Mouse (Mus musculus) megakaryocyte-erythroid progenitor cell, adult 5-6 weeks (primary cell): ENCODE results near the gene Lmna. TPM values are rescaled to one million over a fixed set of nuclear protein-coding genes. Genes with fewer than 3 reads are reported as not detected.
A peak's percentile ranks its signal among the peaks of the same experiment; 100 is the strongest.

Source experiments
- ATAC-seq: replicated peaks from 2 replicates; pipeline ENCODE4 v1.8.0; 2016; ENCODE audit warnings: mild to moderate bottlenecking, inconsistent platforms; ENCODE audit not compliant: severe bottlenecking, poor library complexity, low FRiP score, low TSS enrichment
- total RNA-seq, 2 experiments: library from RNA; stranded (forward) in 1 of 2; stranded (reverse) in 1 of 2; fragments of 200-1000, 215-1000 nt in 1 of 2; fragments of >200 nt in 1 of 2; fragmentation: Nextera tagmentation in 1 of 2; gene quantifications; 2 replicates each; pipeline ENCODE4 v1.2.3; 2014 to 2017

Lmna gene
- total RNA-seq, 2 experiments from 2014 or later, result 43.0 to 66.7 TPM

DNA sequence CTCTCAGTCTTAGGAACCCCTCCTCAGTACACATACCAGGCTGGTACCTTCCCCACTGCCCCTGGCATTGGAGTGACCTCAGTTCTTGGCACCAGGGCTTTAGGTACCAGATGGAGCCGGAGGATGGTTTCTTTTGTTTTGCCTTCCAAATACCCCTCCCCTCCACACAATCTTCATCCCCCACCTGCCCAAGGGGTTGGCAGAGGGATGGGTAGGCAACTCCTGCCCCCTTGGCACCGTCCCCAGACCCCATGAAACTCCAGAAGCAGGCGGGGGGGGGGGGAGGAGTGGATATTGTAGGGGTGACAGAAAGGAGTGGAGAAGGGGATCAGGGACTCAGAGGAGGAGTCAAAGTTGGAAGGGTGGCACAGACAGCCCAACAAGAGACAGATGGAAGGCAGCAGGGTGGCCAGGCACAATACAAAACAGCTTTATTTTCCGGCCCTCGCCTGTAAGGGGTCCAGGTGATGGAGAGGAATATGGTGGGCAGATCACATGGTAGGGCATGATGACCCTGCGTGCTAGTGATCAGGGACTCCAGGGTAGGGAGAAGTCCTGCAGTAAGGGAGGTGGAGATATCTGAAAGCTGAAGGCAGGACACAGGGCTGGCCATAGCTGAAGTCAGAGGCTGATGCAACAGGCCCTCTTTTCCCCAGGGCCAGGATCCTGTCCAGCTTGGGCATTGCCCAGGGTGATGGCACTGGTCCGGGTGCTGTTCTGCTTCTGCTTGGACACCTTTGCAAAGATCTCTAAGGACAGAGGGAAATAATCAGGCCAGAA lies 32.1 kb upstream of the Lmna start:
- no peak for ATAC-seq

DNA sequence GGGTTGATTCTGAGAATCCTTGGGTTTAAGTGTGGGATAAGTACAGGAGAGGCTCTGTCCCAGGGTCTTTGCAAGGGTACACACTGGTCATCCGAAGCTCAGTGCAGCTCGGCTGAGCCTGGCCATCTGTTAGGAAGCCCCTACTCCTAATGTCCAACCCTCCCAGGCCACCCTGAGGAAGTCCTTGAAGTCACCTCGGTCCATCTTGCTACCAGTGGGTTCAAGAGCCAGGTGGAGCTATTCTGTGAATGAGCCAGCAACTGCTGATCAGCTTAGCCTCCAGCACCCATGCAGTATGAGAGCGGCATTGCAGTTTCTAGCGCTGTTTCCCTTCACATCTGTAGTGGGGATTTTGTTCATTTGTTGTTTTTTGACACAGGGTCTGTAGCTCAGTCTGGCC lies 30.3 kb upstream of the Lmna start:
- no peak for ATAC-seq

DNA sequence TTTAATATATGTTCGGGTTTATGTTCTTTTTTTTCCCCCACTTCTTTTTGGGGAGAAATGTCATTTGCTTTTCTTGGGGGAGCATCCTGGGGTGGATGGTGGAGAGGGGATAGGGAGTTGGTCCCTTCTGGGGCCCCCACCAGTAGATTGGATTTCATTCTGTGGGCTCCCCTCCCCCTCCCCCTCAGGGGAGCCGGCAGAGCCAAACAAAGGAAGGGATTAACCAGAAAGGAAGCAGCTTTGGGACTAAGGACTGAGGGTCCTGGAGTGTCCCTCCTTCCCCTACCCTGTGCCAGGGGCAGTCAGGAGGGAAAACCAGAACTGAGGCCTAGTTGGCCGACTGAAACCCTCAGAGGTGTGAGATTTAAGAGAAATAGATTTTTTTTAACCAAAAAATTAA lies 29.6 kb upstream of the Lmna start:
- ATAC-seq, result no peak

DNA sequence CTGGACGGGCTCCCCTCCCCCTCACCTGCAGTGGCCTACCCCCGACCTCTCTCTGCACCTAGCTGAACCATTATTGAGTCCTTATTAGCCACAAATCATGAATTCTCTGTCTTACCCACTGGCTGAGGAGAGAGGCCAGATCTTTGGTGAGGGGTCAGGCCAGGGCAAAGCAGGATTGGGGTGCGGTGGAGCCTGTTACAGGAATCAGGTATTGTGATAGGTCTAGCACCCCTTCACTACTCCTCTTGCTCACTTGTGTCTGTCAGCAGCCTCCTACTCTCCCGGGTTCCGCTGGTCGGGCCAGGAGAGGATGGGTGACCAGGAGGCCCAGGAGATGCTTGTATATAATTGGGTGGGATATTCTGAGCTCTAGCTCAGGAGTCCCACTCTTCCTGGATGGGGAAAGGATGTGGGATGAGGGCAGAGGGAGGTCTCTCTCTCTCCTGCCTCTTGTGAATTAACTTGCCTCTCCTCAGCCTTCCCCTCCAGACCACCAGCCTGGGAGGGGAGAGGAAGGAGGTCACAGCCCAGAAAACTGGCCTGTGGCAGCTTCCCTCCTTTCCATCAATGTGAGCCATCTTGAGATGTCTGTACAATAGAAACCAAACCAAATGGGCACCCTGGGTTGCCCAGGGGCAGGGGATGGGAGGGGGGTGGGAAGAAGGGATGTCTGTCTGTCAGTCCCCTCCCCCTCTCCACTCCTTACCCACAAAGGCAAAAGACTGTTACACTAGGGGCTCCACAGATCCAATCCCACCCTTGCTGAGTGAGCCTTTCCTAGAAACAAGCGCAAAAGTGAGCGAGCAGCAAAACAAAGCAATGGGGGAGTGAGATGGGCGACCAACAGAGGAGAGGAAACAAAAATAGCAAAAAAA lies 28.8 kb upstream of the Lmna start:
- no peak for ATAC-seq

DNA sequence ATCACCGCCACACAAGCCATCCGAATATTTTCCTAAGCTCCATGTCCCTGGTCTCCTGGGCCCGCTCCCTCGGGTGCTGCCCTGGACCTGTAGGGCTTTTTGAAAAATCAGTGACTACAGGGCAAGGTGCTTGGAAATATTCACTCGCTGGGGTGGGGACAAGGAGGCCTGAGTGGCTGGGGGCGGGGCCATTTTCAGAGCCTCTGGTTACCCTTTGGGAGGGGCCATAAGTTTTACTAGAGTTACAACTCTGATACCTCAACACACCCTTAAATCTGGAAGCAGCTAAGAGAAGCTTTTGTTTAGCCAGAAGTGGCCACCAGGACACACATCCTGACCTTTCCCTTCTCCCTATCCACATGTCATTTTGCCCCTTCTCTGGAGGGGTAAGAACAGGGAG lies 27.4 kb upstream of the Lmna start:
- ATAC-seq, result no peak

DNA sequence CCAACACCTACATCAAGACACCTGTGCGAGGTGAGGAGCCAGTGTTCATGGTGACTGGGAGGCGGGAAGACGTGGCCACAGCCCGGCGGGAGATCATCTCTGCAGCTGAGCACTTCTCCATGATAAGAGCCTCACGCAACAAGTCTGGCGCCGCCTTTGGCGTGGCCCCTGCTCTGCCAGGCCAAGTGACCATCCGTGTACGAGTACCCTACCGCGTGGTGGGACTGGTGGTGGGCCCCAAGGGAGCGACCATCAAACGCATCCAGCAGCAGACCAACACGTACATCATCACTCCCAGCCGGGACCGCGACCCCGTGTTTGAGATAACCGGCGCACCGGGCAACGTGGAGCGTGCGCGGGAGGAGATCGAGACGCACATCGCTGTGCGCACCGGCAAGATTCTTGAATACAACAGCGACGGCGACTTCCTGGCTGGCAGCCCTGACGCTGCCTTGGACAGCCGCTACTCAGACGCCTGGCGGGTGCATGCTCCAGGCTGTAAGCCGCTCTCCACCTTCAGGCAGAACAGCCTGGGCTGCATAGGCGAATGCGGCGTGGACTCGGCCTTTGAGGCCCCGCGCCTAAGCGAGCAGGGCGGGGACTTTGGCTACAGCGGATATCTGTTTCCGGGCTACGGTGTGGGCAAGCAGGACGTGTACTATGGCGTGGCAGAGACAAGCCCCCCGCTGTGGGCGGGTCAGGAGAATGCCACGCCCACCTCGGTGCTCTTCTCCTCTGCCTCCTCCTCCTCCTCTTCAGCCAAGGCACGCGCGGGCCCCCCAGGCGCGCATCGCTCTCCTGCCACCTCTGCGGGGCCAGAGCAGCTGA lies 26.6 kb upstream of the Lmna start:
- peak; percentile 49 for ATAC-seq

DNA sequence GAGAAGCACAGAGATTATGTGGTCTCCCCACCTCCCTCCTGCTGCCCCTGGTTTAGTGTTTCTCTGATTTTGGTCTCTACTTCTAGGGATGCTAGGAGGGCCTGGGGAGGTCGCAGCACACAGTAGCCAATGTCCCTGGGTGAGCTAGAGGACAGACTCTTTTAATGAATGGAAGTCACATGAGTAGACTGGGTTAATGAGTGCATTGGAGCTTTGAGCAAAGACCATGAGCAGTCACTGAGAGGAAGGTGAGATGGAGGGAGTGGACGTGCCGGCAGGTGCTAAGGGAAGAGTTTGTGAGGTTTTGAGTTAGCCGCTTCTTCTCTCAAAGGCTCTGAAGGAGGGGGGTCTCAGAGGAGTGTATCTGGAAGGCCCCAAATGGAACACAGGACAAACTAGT lies 25.8 kb upstream of the Lmna start:
- ATAC-seq, result no peak

DNA sequence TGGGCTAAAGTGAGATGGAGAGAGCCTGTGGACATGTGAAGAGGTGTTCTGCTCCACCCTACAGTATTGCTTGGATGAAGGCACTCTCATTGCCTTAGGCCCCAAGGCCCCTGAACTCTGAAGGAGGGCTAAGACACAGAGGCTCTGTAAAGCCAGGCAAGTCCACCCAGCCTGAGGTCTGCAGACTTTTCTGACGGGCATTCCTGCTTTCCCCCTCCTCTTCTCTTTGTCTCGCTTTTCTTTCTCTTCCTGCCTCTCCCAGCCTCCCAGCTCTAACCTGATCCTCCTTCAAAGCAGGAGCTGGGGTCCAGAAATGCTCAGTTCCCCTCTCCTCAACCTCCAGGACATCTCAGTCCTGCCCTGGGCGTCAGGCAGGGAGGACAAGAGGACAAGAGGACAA lies 25.2 kb upstream of the Lmna start:
- no peak for ATAC-seq

DNA sequence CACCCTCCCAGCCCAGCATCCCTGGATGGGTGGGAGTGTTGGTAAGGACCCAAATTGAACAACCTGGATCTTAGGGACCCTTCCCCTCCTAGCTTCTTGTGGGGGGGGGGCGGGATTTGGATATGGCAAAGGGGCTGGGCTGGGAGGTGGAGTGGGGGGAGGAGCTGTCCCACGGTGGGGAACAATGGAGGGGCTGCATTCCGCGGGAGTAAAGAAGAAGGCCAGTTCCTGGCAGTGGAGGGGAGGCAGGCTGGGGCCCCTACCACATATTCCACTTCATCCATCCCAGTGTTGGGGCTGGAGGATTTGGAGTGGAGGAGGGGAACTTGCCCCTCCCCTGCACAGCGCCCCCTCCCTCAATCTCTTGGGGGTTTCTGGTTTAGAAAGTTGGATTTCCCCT lies 23.9 kb upstream of the Lmna start:
- ATAC-seq, result no peak

DNA sequence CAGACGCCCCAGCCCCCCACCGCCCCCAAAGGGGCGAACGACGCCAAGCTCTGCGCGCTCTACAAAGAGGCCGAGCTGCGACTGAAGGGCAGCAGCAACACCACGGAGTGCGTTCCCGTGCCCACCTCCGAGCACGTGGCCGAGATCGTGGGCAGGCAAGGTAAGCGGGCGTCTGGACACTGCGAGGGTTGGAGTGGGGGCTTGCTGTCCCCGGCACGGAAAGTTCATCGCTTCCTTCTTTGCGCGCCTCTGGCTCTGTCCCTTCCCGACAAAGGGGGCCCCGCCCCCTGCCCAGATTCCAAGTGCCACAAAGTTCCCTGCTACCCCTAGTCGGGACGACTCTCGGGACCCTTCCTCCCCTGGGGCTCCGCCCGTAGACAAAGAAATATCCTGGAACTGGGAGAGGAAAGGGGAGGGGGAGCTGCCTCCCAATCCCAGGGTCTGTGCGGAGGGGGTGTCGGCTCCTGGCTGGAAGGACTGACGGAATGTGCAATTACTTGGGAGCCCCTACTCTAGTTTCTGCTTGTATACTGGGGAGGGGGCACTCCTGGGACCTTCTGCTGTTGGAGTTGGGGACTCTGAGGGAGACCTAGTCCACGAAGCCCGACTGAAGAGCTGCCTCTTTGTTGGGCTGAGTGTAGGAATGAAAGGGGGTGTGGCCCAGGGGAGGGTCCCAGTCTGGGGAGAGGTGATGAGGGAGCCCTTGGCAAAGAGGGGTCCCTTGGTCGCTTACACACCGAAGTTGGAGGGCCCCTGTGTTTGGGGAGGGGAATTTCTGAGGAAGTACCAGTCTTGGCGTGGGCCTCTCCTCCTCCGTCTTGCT lies 23.1 kb upstream of the Lmna start:
- no peak for ATAC-seq

DNA sequence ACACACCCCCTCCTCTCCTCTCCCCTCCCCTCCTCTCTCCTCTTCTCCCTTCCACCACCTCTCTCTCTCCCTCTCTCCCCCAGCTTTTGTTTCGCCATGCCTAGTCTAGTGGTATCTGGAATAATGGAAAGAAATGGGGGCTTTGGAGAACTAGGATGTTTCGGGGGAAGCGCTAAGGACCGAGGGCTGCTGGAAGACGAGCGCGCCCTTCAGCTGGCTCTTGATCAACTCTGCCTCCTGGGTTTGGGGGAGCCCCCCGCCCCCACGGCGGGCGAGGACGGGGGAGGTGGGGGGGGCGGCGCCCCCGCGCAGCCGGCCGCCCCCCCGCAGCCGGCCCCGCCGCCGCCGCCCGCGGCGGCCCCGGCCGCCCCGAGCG lies 22.5 kb upstream of the Lmna start, which contains the start of gene Mex3a:
Mex3a (plus strand) TSS at position 97 of the 376 bp plus-strand sequence.
- ATAC-seq, result no peak

DNA sequence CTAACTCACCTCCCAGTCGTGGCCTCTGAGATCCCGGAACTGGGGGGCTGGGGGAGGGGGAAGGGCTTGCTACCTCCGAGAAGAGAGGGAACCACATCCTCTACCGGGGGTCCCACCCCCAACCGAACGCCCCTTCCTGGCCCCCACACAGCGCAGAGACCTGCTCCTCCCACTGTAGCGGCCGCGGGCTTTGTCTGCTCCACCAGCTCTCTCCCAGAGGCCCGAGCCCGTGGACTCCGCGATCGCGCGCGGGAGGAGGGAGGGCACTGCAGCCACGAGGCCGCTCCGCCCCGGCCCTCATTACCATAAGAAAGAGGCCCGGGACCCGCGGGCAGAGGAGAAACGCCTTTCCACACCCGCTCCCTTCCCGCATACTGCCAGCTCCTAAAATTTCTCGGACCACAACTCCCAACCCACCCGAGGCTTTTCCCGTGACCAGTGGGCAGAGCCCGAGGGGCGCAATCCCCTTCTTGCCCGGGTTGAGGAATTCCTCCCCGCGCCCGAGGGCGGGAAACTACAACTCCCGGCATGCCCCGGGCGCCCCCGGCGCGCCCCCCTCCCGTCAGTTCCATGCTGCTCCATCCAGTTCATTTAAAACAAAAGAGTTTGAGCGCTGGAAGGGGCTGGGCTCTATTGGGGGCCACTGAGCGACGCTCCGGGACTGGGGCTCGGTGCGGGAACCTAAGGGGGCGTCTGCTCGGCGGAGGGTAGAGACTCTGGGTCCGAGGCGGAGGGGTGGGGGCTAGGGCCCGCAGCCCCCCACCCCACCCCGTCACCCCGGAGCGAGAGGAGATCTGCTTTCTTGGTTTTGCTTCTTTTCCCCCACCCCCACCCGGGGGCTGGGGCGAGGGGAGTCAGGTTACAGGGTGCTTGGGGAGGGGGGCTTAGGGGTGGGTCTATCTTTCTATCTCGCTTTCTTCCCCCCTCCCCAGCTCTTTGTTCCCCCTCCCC lies 21.9 kb upstream of the Lmna start:
- peak; percentile 60 for ATAC-seq

DNA sequence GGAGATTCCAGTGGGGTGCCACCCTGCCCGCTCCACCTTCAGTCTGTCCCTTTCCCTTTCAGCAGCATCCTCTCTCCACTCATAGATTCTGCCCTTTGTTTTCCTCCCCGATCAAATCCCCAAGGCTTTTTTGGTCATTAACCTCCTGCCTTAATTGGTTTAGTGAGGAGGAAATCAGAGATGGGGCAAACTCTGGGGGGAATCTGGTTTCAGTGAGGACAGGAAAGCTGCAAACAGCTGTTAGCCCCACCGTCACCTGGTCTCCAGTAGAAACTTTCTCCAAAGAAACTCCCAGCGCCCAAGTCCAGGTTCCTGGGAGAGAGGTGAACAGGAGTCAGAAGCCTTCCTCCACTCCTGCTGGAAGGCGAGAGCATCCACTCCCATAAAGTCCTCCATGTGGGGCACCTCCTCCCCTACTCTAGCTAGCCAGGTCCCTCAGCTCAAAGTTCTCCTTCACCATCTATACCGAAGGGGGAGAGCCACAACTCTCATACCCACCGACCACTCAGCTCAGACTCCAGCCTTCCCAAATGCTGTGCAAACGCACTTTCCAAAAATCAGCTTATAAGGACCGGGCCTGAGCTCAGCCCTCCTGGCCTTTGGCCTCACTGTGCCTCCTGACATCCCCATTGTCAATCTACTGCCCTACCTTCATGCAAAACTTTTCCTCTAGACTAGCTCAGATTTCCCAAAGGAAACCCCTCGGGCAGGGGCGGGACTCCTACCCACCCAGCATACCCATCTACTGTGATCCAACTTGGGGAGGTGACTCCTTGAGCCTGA lies 20.5 kb upstream of the Lmna start:
- no peak for ATAC-seq

DNA sequence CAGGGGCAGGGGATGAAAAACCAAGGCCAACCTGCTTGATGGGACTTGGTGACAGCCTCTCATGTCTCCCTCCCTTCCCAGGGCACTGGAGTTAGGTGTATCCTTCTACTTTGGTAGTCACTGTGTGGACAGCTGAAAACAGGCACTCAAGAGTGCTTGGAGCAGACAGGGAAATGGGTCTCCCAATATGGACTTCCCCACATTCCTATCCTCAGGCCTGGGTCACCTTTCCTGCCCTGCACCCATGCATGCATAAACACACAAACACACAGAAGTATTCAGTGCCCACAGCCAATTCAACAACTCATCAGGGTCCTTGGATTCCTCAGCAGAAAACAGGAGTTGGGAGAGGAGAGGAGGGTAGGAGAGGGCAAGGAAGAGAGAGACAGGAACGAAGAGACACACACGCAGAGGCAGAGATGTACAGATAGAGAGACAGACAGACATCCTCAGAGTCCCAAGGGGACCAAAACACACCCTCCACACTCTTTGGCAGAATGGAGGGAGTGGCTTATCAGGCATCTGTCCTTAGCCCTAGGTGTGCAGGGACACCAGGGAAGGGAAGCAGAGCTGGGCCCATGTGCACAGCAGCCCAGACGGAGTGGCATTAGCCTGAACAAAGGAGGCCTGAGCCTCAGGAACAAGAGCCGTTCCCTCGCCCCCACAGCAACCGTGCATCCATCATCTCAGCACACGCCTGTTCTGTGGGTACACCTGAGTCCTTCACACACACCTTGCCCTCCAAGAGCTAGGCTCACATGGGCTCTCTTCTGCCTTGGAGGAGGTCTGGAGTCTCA lies 19.6 kb upstream of the Lmna start:
- no peak for ATAC-seq

DNA sequence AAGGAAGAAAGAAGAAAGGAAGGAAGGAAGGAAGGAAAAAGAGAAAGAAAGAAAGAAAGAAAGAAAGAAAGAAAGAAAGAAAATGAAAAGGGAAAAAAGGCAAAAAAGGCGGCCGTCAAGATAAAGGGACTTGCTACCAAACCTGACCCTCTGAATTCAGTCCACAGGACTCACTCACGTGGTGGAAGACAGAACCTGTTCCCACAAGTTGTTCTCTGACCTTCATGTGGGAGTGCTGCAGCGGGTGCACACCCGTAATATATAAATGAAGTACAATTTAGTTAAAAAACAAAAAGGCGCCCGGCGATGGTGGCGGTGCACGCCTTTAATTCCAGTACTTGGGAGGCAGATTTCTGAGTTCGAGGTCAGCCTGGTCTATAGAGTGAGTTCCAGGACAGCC lies 18.9 kb upstream of the Lmna start:
- ATAC-seq, result no peak

DNA sequence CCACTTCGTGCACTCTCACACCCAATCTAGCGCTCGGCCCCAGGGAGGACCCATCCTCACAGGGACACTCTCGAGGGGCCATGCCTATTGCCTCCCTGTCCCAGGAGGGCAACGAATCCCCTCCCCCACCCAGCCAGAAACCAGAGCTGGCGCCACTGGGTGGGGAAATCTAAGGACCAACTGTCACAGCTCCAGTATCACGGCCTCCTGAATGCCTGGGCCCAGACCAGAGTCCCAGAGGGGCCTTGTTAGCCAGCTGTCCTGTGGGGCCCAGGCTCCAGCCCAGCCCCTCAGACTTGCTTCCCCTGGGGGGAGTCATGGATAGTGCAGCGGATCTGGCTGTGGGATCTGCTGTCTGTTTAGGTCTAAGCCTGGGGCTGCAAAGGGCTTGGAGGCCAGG lies 17.8 kb upstream of the Lmna start:
- no peak for ATAC-seq
